Mouse (Mus musculus) left cerebral cortex, adult 9 months (tissue): ENCODE results near the gene Clca2.
A peak's percentile ranks its signal among the peaks of the same experiment; 100 is the strongest.
"Not testable (repeated sequence)": the region's sequence is repeated elsewhere in the genome, so short reads cannot be mapped to it uniquely, and the experiment has no call there.

Source experiments
- DNase-seq, 2 experiments: peaks; one replicate each; pipeline ENCODE4 v3.0.0; 2022; ENCODE audit warnings: low spot score in 2 of 2

The Clca2 gene

DNA sequence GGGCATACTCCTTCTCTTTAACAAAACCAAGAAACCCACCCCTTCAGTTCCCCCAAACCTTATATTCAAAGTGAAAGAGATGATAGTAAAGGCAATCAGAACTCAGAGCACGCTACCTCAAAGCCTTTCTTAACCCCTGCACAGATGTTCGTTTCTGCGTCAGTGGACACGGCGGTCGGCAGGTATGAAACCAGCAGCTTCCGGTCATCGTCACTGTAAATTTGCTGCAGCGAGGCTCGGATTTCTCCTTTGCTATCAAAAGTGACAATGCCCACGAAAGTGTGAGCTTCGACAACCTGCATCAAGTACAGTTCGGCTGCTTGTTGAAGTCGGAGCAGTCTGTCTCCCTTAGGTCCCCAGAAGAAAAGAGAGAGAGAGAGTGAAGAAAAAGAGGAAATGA, 13.1 kb downstream of the Clca2 start:
- DNase-seq, result no peak

DNA sequence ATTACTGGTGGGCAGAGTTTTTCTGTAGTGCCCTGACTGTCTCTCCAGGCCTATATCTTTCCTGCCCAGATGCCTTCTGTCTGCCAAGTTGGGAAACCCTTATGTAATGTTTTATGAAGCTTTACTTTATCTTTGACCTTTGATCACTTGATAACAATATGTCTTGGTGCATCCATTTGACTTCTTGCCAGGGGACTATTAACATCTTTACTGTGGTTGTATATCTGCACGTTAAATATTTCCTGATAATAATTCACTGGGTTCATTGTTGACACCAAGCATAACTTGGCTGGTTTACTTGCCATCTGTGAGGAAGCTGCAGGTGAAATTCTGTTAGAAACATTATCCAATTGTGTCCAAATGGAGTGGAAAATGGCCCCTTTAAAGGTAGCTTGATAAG, 16.2 kb downstream of the Clca2 start:
- no peak for DNase-seq

DNA sequence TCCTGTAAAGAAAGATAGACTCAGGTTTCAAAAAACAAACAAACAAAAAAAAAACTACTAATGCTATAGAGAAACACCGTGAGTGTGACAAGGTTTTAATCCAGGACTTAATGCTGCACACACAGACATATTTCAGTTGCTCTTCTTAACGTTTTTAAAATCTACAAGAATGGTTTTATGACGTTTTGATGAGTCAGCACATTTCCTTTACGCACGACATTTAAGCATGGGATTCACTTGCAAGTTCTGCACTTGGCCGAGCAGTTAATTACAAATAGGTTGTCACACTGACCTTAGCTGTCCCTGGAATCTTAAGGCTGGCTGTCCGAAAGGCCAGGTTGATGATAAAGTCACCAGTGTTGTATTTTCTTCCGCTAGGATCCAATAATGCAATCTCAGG, 18.3 kb downstream of the Clca2 start:
- no peak for DNase-seq

DNA sequence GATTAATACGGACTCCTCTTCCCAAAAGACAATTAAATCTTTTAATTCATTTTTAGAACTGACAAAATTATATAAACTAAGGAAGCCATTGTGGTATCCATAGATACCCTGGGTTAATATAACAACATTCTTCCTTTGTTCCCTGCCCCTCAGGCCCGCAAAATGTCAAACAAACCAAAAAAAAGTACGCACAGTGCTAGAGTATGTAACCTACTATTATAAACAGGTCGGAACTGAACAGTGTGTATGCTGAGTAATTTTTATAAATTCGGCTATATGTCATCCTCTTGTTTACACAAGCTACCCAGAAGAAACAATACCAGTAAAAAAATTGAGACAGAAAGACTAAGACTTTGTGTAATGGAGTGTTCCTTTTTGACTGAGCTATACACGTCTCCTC, 20.8 kb downstream of the Clca2 start:
- DNase-seq, result no peak

DNA sequence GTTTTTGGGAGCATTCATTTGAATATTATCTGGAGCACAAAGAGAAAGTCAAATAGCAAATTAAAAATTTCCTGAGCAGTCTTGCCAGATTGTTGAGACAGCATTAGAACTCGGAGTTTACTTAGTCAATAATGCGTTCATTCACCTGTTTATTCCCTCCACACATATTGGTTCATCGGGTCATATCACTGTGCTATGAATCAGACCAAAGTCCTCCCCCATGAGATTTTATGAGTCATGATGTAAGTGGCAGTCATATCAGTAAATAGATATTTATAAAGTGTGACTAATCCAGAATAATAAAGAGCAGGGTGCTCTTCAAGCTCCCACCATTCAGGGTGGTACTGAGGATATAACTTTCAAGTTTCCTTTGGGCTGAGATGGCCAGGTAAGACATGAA, 26.9 kb downstream of the Clca2 start:
- no peak for DNase-seq

DNA sequence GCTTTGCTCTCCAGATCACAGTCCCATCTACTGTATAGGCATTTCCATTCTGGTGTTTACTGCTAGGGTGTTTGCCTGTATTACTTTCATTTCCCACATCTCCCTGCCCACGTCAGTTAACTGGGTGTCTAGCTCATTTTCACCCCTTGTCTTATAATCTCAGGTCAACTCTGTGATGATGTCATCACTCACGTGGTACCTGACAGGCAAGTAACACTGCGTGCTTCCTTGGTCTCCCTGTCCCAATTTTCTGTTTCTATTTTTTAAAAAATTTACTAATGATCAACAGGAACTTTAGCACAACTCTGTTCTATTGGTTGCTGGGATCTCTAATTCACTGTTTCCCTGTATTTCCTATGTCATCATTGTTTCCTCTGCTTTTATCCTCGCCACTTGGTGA, 30.3 kb downstream of the Clca2 start:
- DNase-seq, result no peak

DNA sequence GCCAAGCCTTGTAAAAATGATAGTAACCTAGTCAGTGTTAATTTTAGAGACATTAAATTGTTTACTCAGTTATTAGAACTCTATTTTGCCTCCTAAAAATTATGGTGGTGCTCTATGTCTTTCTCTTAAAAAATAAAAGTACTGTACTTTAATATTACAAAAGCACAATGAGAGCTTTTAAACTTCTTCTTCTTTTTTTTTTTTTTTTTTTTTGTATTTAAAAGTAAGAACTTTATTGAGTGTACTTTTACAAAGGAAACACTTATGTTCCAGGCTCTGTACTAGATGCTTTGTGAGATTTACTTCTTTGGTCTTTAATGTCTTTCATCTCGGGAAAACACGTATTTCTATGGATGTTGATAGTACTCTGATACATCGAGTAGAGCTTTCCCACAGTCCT, 44.1 kb downstream of the Clca2 start:
- DNase-seq, result not testable (repeated sequence)

DNA sequence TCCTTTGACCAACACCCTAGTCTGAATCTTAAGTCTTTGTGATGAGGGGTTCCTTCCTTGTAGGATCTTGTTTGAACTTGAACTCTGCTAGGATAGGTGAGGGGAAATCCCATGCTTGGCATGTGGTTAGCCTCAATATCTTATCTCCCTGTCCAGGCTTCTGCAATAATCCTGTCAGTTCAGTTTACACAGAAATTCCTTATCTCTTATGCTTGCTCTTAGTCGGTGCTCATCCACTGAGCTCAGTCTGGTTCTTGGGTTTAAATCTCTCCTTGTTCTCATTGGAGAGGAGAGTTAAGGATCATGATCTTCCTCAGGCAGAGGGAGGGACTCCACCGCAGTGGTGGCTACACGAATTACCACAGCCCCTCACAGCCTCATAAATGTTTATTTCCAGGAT, 49.4 kb downstream of the Clca2 start:
- DNase-seq, result no peak

DNA sequence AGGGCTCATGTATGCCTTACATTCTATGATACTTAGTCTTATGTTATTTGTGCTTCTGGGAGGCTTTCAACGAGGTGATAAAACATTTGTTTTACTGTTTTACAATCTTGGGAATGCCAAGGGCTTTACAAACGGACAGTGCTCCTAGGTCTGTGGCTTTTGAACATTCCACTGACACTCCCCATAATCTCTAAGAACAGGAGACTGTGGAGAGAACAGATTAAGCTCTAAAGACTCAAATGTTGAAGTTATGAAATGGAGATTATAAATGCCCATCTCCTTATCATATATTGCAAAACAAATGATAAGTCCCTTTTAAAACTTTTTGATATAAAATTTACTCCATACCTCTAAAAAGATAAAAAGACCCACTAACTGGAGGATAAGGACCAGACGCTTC, 60.4 kb downstream of the Clca2 start:
- DNase-seq, result no peak

DNA sequence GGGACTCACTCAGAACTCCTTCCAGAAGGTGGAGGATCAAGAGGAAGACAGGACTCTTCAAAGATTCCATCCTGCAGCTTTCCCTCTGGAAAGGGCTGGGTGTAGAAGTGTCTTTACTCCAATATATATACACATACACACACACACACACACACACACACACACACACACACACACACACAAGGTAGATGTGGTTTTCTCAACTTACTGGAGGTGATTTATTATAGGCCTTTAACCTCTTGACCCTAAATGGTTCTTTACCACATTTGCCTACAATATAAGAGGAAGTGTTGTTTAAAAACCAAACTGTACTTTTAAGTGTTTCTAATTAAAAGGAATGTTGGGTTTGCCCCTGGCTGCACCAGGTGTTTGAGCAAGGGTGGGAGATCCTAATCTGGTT, 66.6 kb downstream of the Clca2 start, which contains the start of gene Clca1:
TSS of gene Clca1 (minus strand) at position 101 of the 400 bp plus-strand sequence.
- no peak for DNase-seq

DNA sequence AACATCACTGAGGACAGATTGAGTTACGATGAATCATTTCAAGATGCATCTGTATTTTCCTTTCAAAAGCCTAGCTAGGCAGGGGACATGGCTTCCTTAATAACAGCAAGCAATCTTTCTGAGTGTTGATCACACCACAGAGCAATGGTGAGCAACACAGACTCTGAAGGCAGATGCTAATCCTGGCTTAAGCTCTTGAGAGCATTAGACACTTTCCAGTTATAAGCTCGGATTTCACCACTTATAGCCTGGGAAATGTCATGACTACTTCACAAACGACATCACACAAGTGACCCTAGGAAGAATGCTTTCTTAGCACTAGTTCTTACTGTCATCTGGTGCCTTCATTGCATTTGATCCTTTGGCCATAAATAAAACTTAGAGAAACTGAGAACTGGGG, 71.2 kb downstream of the Clca2 start:
- no peak for DNase-seq

DNA sequence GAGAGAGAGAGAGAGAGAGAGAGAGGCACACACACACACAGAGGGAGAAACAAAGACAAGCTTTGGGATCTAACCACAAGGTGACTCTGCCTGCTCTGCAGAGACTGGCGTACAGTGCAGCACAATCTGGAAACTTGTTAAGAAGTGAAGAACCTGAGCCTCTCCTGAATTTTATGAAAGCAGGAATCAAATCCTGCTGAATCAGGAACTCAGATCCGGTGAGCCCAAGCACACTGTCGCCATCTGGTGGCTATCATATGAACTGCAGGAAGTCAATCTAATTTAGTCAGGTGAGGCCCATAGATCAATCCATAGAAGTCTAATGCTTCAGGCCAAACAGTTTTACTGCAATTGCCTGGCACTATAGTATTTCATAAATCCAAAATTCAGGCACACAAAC, 72.5 kb downstream of the Clca2 start:
- DNase-seq, result peak in 1 of 2 experiments; percentile 58
